Mouse (Mus musculus): Measurements from ENCODE around the gene Lmo2. TPM values are rescaled to one million over a fixed set of nuclear protein-coding genes. Genes with fewer than 3 reads are reported as not detected.

Gene Lmo2
- total and polyA plus RNA-seq, 2 experiments = 3.8 to 4.5 TPM

DNA sequence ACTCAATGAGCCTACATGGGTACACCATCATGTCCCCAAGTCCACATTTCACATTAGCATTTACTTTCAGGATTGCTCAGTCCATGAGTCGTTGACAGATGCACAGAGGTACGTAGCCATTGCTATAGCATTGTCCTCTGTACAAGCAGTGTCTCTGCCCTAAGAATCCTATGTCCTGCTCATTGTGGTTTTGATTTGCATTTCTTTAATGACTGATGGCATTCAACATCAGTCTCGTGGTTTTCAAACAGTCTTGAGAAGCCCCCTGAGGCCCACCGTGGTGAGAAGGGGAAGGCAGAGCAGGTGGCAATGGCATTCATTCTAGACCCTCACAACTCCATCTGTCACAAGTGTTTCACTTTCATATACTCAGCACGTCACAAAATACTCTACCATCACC lies 40.4 kb upstream of the Lmo2 start:
- TF ChIP-seq POLR2A (IDR thresholded peaks at IDR 0.05; ENCODE audit: extremely low read depth, insufficient read depth, low read length) = no peak
- TF ChIP-seq CTCF (IDR thresholded peaks at IDR 0.05; ENCODE audit: low read depth, low read length) = no peak
- no peak overlapping the region for H3K27ac ChIP-seq (replicated peaks; ENCODE audit: insufficient read depth, low read depth, low read length)
- DNase-seq (ENCODE audit: extremely low read depth, low read depth, low spot score) = no peak
- H3K36me3 ChIP-seq (ENCODE audit: control insufficient read depth, insufficient read depth, low read length) = no peaks in the 10 kb centered on the region
- H3K27me3 ChIP-seq (ENCODE audit: control insufficient read depth, insufficient read depth, low read length) = no peaks in the 10 kb centered on the region
- H3K9ac ChIP-seq (ENCODE audit: low read depth, low read length) = no peak overlapping the region
- H3K4me3 ChIP-seq (ENCODE audit: insufficient read depth, low read depth, low read length) = no peak overlapping the region
- H3K4me1 ChIP-seq (ENCODE audit: control insufficient read depth, insufficient read depth, low read length) = no peaks in the 10 kb centered on the region
- 88% methylated on average over 5 of the region's 5 CpGs for WGBS
- no peaks in the 10 kb centered on the region for H3K79me2 ChIP-seq (ENCODE audit: control insufficient read depth, insufficient read depth, low read length)

DNA sequence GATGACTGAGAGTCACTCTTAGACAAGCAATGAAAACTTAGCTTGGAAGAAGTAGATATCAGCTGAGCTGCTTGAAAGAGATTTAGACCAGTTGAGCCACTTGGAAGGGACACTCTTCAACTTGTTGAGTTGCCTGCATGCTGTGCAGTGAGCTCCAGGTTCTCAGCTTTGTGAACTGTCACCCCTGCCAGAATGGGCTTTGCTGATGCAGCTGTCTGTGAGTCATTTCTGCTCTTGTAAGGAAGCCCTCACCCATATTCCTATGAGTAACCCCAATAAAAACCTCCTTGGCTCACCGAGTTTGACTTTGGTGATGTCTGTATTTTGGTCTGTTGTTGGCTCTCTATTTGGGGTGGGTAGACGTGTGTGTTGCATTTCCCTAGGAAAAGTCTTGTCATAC lies 39.4 kb upstream of the Lmo2 start:
- WGBS = 85% methylated on average over 2 of the region's 2 CpGs
- no peak overlapping the region for H3K9ac ChIP-seq (ENCODE audit: low read depth, low read length)
- H3K27me3 ChIP-seq (ENCODE audit: control insufficient read depth, insufficient read depth, low read length) = no peaks in the 10 kb centered on the region
- DNase-seq (ENCODE audit: extremely low read depth, low read depth, low spot score) = no peak
- H3K4me3 ChIP-seq (ENCODE audit: insufficient read depth, low read depth, low read length) = no peak overlapping the region
- TF ChIP-seq CTCF (IDR thresholded peaks at IDR 0.05; ENCODE audit: low read depth, low read length) = no peak
- no peak for TF ChIP-seq POLR2A (IDR thresholded peaks at IDR 0.05; ENCODE audit: extremely low read depth, insufficient read depth, low read length)
- no peaks in the 10 kb centered on the region for H3K4me1 ChIP-seq (ENCODE audit: control insufficient read depth, insufficient read depth, low read length)
- H3K27ac ChIP-seq (replicated peaks; ENCODE audit: insufficient read depth, low read depth, low read length) = no peak overlapping the region
- no peaks in the 10 kb centered on the region for H3K79me2 ChIP-seq (ENCODE audit: control insufficient read depth, insufficient read depth, low read length)
- no peaks in the 10 kb centered on the region for H3K36me3 ChIP-seq (ENCODE audit: control insufficient read depth, insufficient read depth, low read length)

DNA sequence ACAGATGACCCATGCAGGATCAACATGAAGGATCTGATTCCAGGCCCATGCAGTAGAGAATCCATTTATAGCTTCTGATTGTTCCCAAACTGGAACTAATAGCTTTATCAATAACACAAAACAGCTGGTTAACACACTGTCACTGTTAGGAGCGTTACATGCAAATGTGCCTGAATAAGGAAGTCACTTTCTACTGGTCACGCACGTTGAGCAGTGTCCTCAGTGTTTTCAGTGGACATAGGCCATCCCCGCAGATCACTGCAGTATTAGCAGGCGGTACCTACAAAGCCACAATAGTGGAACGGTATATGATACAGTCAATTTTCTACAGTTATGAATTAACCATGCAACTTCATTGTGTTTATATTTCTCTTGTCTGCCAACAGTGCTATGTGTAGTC lies 38.3 kb upstream of the Lmo2 start:
- H3K4me3 ChIP-seq (ENCODE audit: insufficient read depth, low read depth, low read length) = no peak overlapping the region
- WGBS = 91% methylated on average over 6 of the region's 6 CpGs
- no peak overlapping the region for H3K27ac ChIP-seq (replicated peaks; ENCODE audit: insufficient read depth, low read depth, low read length)
- DNase-seq (ENCODE audit: extremely low read depth, low read depth, low spot score) = no peak
- H3K4me1 ChIP-seq (ENCODE audit: control insufficient read depth, insufficient read depth, low read length) = no peaks in the 10 kb centered on the region
- H3K79me2 ChIP-seq (ENCODE audit: control insufficient read depth, insufficient read depth, low read length) = no peaks in the 10 kb centered on the region
- no peaks in the 10 kb centered on the region for H3K27me3 ChIP-seq (ENCODE audit: control insufficient read depth, insufficient read depth, low read length)
- TF ChIP-seq CTCF (IDR thresholded peaks at IDR 0.05; ENCODE audit: low read depth, low read length) = no peak
- no peak for TF ChIP-seq POLR2A (IDR thresholded peaks at IDR 0.05; ENCODE audit: extremely low read depth, insufficient read depth, low read length)
- H3K36me3 ChIP-seq (ENCODE audit: control insufficient read depth, insufficient read depth, low read length) = no peaks in the 10 kb centered on the region
- no peak overlapping the region for H3K9ac ChIP-seq (ENCODE audit: low read depth, low read length)

DNA sequence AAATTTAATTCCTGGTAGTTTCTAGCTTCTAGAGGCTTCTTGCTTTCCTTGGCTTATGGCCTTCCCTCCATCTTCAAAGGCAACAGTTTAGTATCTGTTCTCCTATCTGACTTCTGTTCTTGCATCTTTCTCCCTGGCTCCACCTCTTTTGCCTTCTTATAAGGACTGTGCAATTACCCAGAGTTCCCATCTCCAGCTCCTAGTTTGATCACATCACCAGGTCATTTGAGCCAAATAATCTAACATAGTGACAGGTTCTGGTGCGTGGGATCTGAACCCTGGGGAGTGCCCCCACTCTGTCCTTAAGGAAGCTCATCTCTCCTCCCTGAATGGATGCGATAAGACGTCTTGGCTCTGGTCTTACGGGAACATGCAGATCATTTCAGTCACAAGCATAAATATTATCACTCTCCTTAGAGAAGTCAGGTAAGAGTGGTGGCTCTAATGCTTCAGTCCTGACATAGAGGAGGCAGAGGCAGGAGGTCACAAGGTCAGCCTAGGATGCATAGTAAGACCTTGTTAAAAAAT lies 31.1 kb upstream of the Lmo2 start:
- Histone ChIP-seq H3K79me2 (ENCODE audit: control insufficient read depth, insufficient read depth, low read length) (no peaks in the 10 kb centered on the region), H3K9ac (ENCODE audit: low read depth, low read length) (no peak overlapping the region), H3K4me1 (ENCODE audit: control insufficient read depth, insufficient read depth, low read length) (no peaks in the 10 kb centered on the region), H3K4me3 (ENCODE audit: insufficient read depth, low read depth, low read length) (no peak overlapping the region), H3K27ac (replicated peaks; ENCODE audit: insufficient read depth, low read depth, low read length) (no peak overlapping the region), H3K27me3 (ENCODE audit: control insufficient read depth, insufficient read depth, low read length) (no peaks in the 10 kb centered on the region), H3K36me3 (ENCODE audit: control insufficient read depth, insufficient read depth, low read length) (no peaks in the 10 kb centered on the region)
- 93% methylated on average over 4 of the region's 4 CpGs for WGBS
- DNase-seq (ENCODE audit: extremely low read depth, low read depth, low spot score) = no peak
- TF ChIP-seq POLR2A (IDR thresholded peaks at IDR 0.05; ENCODE audit: extremely low read depth, insufficient read depth, low read length) (no peak), CTCF (IDR thresholded peaks at IDR 0.05; ENCODE audit: low read depth, low read length) (no peak)

DNA sequence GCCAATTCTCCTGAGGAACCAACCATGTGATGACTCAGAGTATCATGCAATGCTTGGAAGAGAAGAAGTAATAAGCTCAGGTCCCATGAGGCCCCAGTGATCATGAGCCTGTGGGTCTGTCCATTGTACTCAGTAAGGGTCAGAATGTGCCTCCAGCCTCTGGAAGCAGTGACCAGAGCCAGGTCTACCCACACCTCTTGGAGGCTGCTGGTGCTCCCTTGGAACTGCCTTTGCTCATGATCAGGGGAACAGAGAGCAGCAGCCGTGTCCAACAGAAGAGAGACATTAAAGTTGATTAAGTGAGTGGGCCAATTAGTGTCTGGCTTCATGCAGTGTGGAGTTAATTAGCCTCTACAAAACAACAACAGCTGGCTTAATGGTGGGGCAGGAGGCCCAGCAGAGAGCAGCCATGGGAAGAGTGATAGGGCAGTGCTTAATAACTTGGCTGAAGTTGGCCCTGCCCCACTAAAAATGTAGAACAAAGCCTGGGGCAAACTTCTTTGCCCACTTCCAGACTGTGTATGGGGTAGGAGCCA lies 30.1 kb upstream of the Lmo2 start:
- DNase-seq (ENCODE audit: extremely low read depth, low read depth, low spot score) = no peak

DNA sequence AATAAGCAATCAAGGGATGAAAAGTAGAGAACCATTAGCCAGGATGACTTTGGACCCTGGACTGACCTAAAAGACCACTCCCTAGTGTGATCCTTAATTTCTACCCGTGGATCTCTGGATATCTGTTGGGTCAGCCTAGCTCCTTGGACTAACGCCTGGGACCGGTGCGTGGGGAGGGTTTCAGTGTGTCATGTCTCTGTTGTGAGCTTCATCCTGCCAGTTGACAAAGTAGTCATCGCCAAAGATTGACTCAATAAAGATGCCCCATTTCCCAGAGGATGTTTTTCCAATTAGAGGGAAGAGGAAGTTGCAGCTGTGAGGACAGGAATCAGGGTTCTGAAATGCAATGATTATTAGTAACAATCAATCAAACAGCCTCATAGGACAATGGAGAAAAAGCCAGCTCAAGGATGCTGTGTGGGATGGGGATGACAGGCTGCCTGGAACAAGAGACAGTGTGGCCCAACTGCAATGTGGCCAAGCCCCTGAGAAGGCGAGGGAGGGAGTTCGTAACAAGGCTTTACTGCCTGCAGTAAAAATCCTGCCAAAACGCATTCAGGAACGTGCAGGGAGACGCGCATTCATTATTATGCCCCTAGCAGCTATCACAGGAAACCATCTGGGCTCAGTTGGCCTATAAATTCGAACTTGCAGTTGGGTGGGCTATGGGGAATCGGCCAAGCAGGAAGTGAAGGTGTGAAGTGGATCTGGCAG lies 27.3 kb upstream of the Lmo2 start:
- H3K4me3 ChIP-seq (ENCODE audit: insufficient read depth, low read depth, low read length) = no peak overlapping the region
- no peak for TF ChIP-seq POLR2A (IDR thresholded peaks at IDR 0.05; ENCODE audit: extremely low read depth, insufficient read depth, low read length)
- TF ChIP-seq CTCF (IDR thresholded peaks at IDR 0.05; ENCODE audit: low read depth, low read length) = no peak
- H3K27ac ChIP-seq (replicated peaks; ENCODE audit: insufficient read depth, low read depth, low read length) = no peak overlapping the region
- no peaks in the 10 kb centered on the region for H3K4me1 ChIP-seq (ENCODE audit: control insufficient read depth, insufficient read depth, low read length)
- WGBS = 71% methylated on average over 13 of the region's 13 CpGs
- no peak for DNase-seq (ENCODE audit: extremely low read depth, low read depth, low spot score)
- H3K27me3 ChIP-seq (ENCODE audit: control insufficient read depth, insufficient read depth, low read length) = no peaks in the 10 kb centered on the region
- H3K36me3 ChIP-seq (ENCODE audit: control insufficient read depth, insufficient read depth, low read length) = no peaks in the 10 kb centered on the region
- no peak overlapping the region for H3K9ac ChIP-seq (ENCODE audit: low read depth, low read length)
- no peaks in the 10 kb centered on the region for H3K79me2 ChIP-seq (ENCODE audit: control insufficient read depth, insufficient read depth, low read length)

More for the DNA sequence above, 30.1 kb upstream of the Lmo2 start:
- no peaks in the 10 kb centered on the region for H3K27me3 ChIP-seq (ENCODE audit: control insufficient read depth, insufficient read depth, low read length)
- H3K4me3 ChIP-seq (ENCODE audit: insufficient read depth, low read depth, low read length) = no peak overlapping the region
- H3K4me1 ChIP-seq (ENCODE audit: control insufficient read depth, insufficient read depth, low read length) = no peaks in the 10 kb centered on the region
- TF ChIP-seq POLR2A (IDR thresholded peaks at IDR 0.05; ENCODE audit: extremely low read depth, insufficient read depth, low read length) = no peak
- no peak for TF ChIP-seq CTCF (IDR thresholded peaks at IDR 0.05; ENCODE audit: low read depth, low read length)
- no peaks in the 10 kb centered on the region for H3K36me3 ChIP-seq (ENCODE audit: control insufficient read depth, insufficient read depth, low read length)
- no peak overlapping the region for H3K27ac ChIP-seq (replicated peaks; ENCODE audit: insufficient read depth, low read depth, low read length)
- H3K79me2 ChIP-seq (ENCODE audit: control insufficient read depth, insufficient read depth, low read length) = no peaks in the 10 kb centered on the region
- WGBS = 80% methylated on average over 1 of the region's 1 CpGs
- no peak overlapping the region for H3K9ac ChIP-seq (ENCODE audit: low read depth, low read length)
